Comparison of ENCODE assay signal across 8 mouse cellular contexts in genomic region chr13:83525716-83526005, GRCm38 (mm10). TPM values are rescaled to one million over a fixed set of nuclear protein-coding genes. Genes with fewer than 3 reads are reported as not detected.
A peak's percentile ranks its signal among the peaks of the same experiment; 100 is the strongest.
DNase-seq lines count a peak whose midpoint lies in the region; ATAC-seq and TF ChIP-seq lines count a peak whose summit lies in the region.

No protein-coding gene starts in this region.

- peak overlapping the region; percentile 78 for H3K4me2 ChIP-seq in forebrain, embryonic 12.5 days
- H3K4me2 ChIP-seq in limb, embryonic 11.5 days (ENCODE audit: low read depth, severe bottlenecking): peak overlapping the region; percentile 83; the same call in 1 of the 2 replicates
- peak overlapping the region; percentile 82 for H3K4me2 ChIP-seq in neural tube, embryonic 13.5 days

- no peaks in the 10 kb centered on the region; the same call in 1 of the 2 replicates for H3K79me2 ChIP-seq in liver, adult 2 months (ENCODE audit: control insufficient read depth, insufficient read depth, low read length)

- H3K9ac ChIP-seq in liver, adult 2 months (ENCODE audit: low read depth, low read length): no peak overlapping the region
- H3K9ac ChIP-seq in forebrain, embryonic 12.5 days: no peak overlapping the region
- no peak overlapping the region for H3K9ac ChIP-seq in limb, embryonic 11.5 days (ENCODE audit: low read length)
- peak overlapping the region; percentile 80; the same call in 1 of the 2 replicates for H3K9ac ChIP-seq in neural tube, embryonic 13.5 days

- H3K9me3 ChIP-seq in forebrain, embryonic 12.5 days: no peaks in the 10 kb centered on the region
- no peaks in the 10 kb centered on the region for H3K9me3 ChIP-seq in limb, embryonic 11.5 days (ENCODE audit: control insufficient read depth, low read length)
- no peaks in the 10 kb centered on the region for H3K9me3 ChIP-seq in neural tube, embryonic 13.5 days

- H3K27ac ChIP-seq in liver, adult 2 months (replicated peaks; ENCODE audit: insufficient read depth, low read depth, low read length): 0 out of 2 replicates have a peak overlapping the region, but pooled peaks have one; percentile 48
- H3K27ac ChIP-seq in forebrain, embryonic 12.5 days: 0 out of 2 replicates have a peak overlapping the region, but pooled peaks have one; percentile 1
- no peak overlapping the region for H3K27ac ChIP-seq in limb, embryonic 11.5 days (replicated peaks; ENCODE audit: low read depth, low read length)
- no peak overlapping the region for H3K27ac ChIP-seq in neural tube, embryonic 13.5 days (replicated peaks)

- no peaks in the 10 kb centered on the region for H3K4me1 ChIP-seq in liver, adult 2 months (ENCODE audit: control insufficient read depth, insufficient read depth, low read length)
- no peaks in the 10 kb centered on the region; the same call in 1 of the 2 replicates for H3K4me1 ChIP-seq in forebrain, embryonic 12.5 days
- no peaks in the 10 kb centered on the region for H3K4me1 ChIP-seq in limb, embryonic 11.5 days (ENCODE audit: control insufficient read depth, insufficient read depth, low read length)
- peaks cover 9% of the 10 kb centered on the region; the same call in 1 of the 2 replicates for H3K4me1 ChIP-seq in neural tube, embryonic 13.5 days (replicated peaks)

- ATAC-seq in forebrain, embryonic 12.5 days (ENCODE audit: low FRiP score): no peak
- ATAC-seq in limb, embryonic 11.5 days (ENCODE audit: insufficient number of reproducible peaks, low FRiP score, low TSS enrichment, low read depth): no peak
- ATAC-seq in neural tube, embryonic 13.5 days (ENCODE audit: low read depth): no peak

- no peak for DNase-seq in liver, adult 2 months (ENCODE audit: extremely low read depth, low read depth, low spot score)
- DNase-seq in liver: no peak
- no peak for DNase-seq in limb, embryonic 11.5 days (ENCODE audit: low spot score)
- DNase-seq in layer of hippocampus, postnatal 10 days (ENCODE audit: low spot score in 2 of 2): no peak
- DNase-seq in embryo, embryonic 10.5 days (ENCODE audit: low spot score): no peak
- no peak for DNase-seq in kidney, postnatal 36 days

- H3K27me3 ChIP-seq in liver, adult 2 months (ENCODE audit: control insufficient read depth, insufficient read depth, low read length): no peaks in the 10 kb centered on the region
- peaks cover 8% of the 10 kb centered on the region; the same call in 1 of the 2 replicates for H3K27me3 ChIP-seq in forebrain, embryonic 12.5 days
- H3K27me3 ChIP-seq in limb, embryonic 11.5 days (ENCODE audit: control insufficient read depth, insufficient read depth, low read length): no peaks in the 10 kb centered on the region
- peaks cover 9% of the 10 kb centered on the region for H3K27me3 ChIP-seq in neural tube, embryonic 13.5 days

- TF ChIP-seq POLR2A in liver, adult 2 months (IDR thresholded peaks at IDR 0.05; ENCODE audit: extremely low read depth, insufficient read depth, low read length): no peak

- no peak for TF ChIP-seq CTCF in liver, adult 2 months (IDR thresholded peaks at IDR 0.05; ENCODE audit: low read depth, low read length)

- WGBS in liver, adult 2 months: 60% methylated on average over 2 of the region's 2 CpGs
- 49% methylated on average over 2 of the region's 2 CpGs for WGBS in forebrain, embryonic 12.5 days
- 67% methylated on average over 2 of the region's 2 CpGs for WGBS in limb, embryonic 11.5 days
- 60% methylated on average over 2 of the region's 2 CpGs for WGBS in neural tube, embryonic 13.5 days

- peak overlapping the region; percentile 64 for H3K4me3 ChIP-seq in liver, adult 2 months (ENCODE audit: insufficient read depth, low read depth, low read length)
- H3K4me3 ChIP-seq in forebrain, embryonic 12.5 days (replicated peaks): peak overlapping the region; percentile 63
- peak overlapping the region; percentile 8; the same call in 1 of the 2 replicates for H3K4me3 ChIP-seq in limb, embryonic 11.5 days (ENCODE audit: low read depth, low read length)
- H3K4me3 ChIP-seq in neural tube, embryonic 13.5 days: peak overlapping the region; percentile 67

- no peaks in the 10 kb centered on the region for H3K36me3 ChIP-seq in liver, adult 2 months (ENCODE audit: control insufficient read depth, insufficient read depth, low read length)
- no peaks in the 10 kb centered on the region for H3K36me3 ChIP-seq in forebrain, embryonic 12.5 days (replicated peaks)
- H3K36me3 ChIP-seq in limb, embryonic 11.5 days (ENCODE audit: control insufficient read depth, insufficient read depth, low read length): no peaks in the 10 kb centered on the region
- no peaks in the 10 kb centered on the region for H3K36me3 ChIP-seq in neural tube, embryonic 13.5 days

RNA-seq across cellular contexts. Expression of gene Mef2c, which starts 21.8 kb away (rescaled TPM):
- total RNA-seq in liver, adult 2 months (2014; rRNA removed): 3.9 and 5.0 TPM in 2 replicates
- 1.3 and 1.7 TPM in 2 replicates for polyA plus RNA-seq in liver, adult 2 months (2012; rRNA removed)
- polyA plus RNA-seq in forebrain, embryonic 12.5 days (2016; fragmentation: Nextera tagmentation; extraction: Ambion mirVana): 29.4 and 33.3 TPM in 2 replicates
- 27.8 and 28.9 TPM in 2 replicates for polyA plus RNA-seq in limb, embryonic 11.5 days (2014; fragmentation: Nextera tagmentation; extraction: Ambion mirVana)
- 31.6 and 43.4 TPM in 2 replicates for polyA plus RNA-seq in neural tube, embryonic 13.5 days (2015; fragmentation: Nextera tagmentation; extraction: Ambion mirVana)
- total RNA-seq in layer of hippocampus, postnatal 10 days (2021): 100 to 1,000 TPM; 121 to 125 TPM

Comparison
In these comparisons a context has a peak if more than half of its experiments do, and no peak if none do; other contexts are left out.
1. H3K27ac ChIP-seq: peak in liver, adult 2 months (single experiment) and forebrain, embryonic 12.5 days (single experiment); none in limb, embryonic 11.5 days (single experiment) and neural tube, embryonic 13.5 days (single experiment).
2. H3K4me3 ChIP-seq: peak in every context shown above with its lines; median percentile 67 in neural tube, embryonic 13.5 days; 64 in liver, adult 2 months; 63 in forebrain, embryonic 12.5 days; 8 in limb, embryonic 11.5 days.
3. RNA of gene Mef2c, which starts 21.8 kb away (polyA plus RNA-seq): 29.4 to 33.3 TPM in forebrain, embryonic 12.5 days, 31.6 to 43.4 TPM in neural tube, embryonic 13.5 days and 27.8 to 28.9 TPM in limb, embryonic 11.5 days; 1.3 to 1.7 TPM in liver, adult 2 months; every median in the first group is over 10 times any median in the second.
4. Peak in every context shown above with its lines, with median percentiles within 50 percentile points of each other: H3K4me2 ChIP-seq.